Mouse (Mus musculus) c-Kit-positive CD71-negative TER-119-negative erythroid progenitor cells, embryonic 14.5 days (primary cell): ENCODE data around the gene Crip2.

Experiments used
- DNase-seq: peaks from one replicate; pipeline ENCODE4 v3.0.0-alpha.2; 2013; ENCODE audit warnings: low read depth

Crip2 gene

GRCm38 (mm10) chr12:113139908-113140615, at the start of gene Crip2:
Gene Crip2, plus strand, starts transcription at chr12:113140236.
- DNase-seq, result no peak

GRCm38 (mm10) chr12:113097040-113097439, 43.0 kb upstream of the Crip2 start:
- DNase-seq, result no peak

- DNase-seq, result no peak
Measured at GRCm38 (mm10) chr12:113097749-113098281, 42.2 kb upstream of the Crip2 start, which contains the start of gene Mta1. Gene Mta1, plus strand, starts transcription at chr12:113098278.

- no peak for DNase-seq
Measured at GRCm38 (mm10) chr12:113098530-113099151, 41.4 kb upstream of the Crip2 start.

- no peak for DNase-seq
Measured at GRCm38 (mm10) chr12:113099470-113100237, 40.4 kb upstream of the Crip2 start.

GRCm38 (mm10) chr12:113100448-113101076, 39.5 kb upstream of the Crip2 start:
- DNase-seq, result no peak

- DNase-seq, result no peak
Measured at GRCm38 (mm10) chr12:113101251-113101960, 38.6 kb upstream of the Crip2 start.

- DNase-seq, result peak; percentile 55
Measured at GRCm38 (mm10) chr12:113102461-113102860, 37.6 kb upstream of the Crip2 start.

GRCm38 (mm10) chr12:113103846-113104451, 36.1 kb upstream of the Crip2 start:
- DNase-seq, result no peak

GRCm38 (mm10) chr12:113106386-113106785, 33.6 kb upstream of the Crip2 start:
- no peak for DNase-seq

GRCm38 (mm10) chr12:113107431-113108124, 32.5 kb upstream of the Crip2 start:
- DNase-seq, result peak; percentile 28

GRCm38 (mm10) chr12:113108528-113109283, 31.3 kb upstream of the Crip2 start:
- DNase-seq, result no peak

GRCm38 (mm10) chr12:113109801-113110200, 30.2 kb upstream of the Crip2 start:
- DNase-seq, result no peak

- no peak for DNase-seq
Measured at GRCm38 (mm10) chr12:113114141-113114540, 25.9 kb upstream of the Crip2 start.

GRCm38 (mm10) chr12:113114856-113115538, 25.0 kb upstream of the Crip2 start:
- no peak for DNase-seq

GRCm38 (mm10) chr12:113119516-113120410, 20.3 kb upstream of the Crip2 start:
- DNase-seq, result peak; percentile 65

GRCm38 (mm10) chr12:113124726-113125125, 15.3 kb upstream of the Crip2 start:
- DNase-seq, result no peak

- DNase-seq, result no peak
Measured at GRCm38 (mm10) chr12:113130732-113131131, 9.3 kb upstream of the Crip2 start.
